Mouse (Mus musculus) cerebellum, postnatal 36 days (tissue): ENCODE data around the gene Ube2i.
"Not testable (repeated sequence)": the region's sequence is repeated elsewhere in the genome, so short reads cannot be mapped to it uniquely, and the experiment has no call there.

Source experiments
- DNase-seq, 2 experiments: peaks; one replicate each; pipeline ENCODE4 v3.0.0; 2021 to 2022; ENCODE audit warnings: mixed read lengths in 2 of 2

Ube2i gene

GRCm38 (mm10) chr17:25252643-25253042, 21.8 kb downstream of the Ube2i start:
- DNase-seq = no peak

GRCm38 (mm10) chr17:25250181-25250835, 24.1 kb downstream of the Ube2i start:
- no peak for DNase-seq

DNA sequence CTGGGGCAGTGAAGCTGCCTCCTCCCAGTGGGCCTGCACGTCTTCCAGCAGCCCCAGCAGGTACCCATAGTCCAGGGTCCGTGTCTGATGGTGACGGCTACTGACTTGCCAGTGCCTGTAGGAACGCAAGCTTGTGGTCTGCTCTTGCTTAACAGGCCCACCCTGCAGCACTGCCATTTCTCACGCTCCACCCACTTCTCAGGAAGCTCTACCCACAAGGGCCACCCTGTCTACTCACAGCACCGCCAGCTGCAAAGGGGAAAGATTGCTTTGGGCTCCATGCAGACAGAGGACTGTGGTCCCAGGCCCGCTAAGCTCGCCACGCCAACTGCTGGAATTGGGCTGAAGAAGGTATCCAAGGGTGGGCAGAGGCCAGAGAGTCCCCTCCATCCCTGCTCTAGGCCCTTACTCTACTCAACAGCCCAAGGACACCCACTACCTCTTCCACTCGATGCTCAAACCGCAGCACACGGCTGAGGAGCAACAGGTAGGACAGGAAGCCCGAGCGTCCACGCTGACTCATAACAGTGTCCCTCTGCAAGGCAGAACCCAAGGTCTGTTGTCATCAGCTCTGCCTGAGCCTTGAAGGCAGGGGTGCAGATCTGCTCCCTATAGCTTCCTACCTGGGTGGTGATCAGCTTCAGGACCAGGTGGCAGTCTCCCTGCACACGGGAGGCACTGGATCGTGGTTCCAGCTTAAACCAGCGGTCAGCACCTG, 26.2 kb downstream of the Ube2i start:
- no peak for DNase-seq

DNA sequence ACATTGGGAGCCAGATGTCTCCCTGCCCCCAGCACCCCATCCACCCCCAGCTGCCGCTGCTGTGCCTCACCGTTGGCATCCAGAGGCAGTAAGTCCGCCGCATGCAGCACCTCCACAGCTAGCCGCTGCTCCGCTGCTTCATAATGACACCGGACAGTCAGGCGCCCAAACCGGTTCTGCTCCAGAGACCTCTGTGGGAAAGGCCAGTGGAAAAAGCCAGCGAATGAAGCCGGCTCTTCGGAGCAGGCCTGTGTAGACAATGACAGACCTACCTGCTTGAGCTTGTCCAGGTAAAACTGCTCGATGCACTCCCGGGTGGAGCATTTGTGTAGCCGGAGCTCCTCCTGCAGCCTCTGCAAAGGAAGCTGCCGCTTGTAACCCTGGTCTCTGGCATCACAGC, 30.2 kb downstream of the Ube2i start:
- DNase-seq = no peak

DNA sequence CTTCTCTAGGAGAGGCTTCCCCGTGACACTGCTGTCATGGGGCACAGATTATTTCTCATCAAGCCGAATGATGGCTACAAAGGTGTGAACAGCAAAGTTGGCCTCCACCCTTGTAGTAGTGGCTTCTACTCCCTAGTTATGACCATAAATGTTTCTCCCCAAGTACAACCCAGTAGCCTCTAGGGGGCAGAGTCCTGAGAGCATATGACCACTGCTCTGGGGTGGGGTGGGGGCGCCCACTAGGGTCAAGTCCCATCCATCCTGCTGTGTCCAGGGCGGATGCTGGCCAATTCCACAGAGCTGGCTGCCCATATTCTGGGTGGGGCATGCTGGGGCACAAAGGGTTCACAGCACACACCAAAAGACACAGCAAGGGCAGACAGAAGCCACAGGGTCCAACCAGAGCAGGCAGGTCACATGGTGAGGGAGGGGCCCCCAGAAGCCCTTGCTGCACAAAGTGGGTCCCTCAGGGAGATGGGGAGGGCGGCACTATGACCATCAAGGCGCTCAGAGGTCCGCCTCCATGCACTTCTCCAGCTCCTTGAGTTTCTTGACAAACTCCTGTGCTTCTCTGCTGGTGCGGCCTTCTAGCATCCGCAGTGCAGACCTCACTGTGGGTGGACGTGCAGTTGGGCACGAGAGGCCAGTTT, 31.2 kb downstream of the Ube2i start:
- DNase-seq = no peak

GRCm38 (mm10) chr17:25239695-25240636, 34.5 kb downstream of the Ube2i start, which contains the start of the genes Gnptg and Tsr3:
Gene Gnptg, minus strand, starts transcription at chr17:25240124.
Gene Tsr3, plus strand, starts transcription at chr17:25240170.
- peak; percentile 84 to 88 for DNase-seq

GRCm38 (mm10) chr17:25235635-25236034, 38.8 kb downstream of the Ube2i start:
- DNase-seq = no peak

DNA sequence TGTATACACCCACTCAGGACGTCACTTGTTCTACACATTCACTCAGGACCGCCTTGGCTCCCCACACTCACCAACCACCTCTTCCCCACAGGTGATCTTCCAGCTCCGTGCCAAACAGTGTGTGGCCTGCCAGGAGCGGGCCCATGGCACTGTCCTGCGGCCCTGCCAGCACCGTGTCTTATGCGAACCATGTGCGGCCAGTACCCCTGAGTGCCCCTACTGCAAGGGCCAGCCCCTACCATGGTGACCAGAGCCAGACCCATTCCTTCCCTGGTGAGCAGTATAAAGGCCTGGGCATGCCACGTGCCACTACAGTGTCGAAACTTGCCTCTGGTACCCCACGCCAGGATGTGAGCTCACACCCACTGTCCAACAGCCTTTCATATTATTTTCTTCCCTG, 42.8 kb downstream of the Ube2i start:
- not testable (repeated sequence) for DNase-seq

DNA sequence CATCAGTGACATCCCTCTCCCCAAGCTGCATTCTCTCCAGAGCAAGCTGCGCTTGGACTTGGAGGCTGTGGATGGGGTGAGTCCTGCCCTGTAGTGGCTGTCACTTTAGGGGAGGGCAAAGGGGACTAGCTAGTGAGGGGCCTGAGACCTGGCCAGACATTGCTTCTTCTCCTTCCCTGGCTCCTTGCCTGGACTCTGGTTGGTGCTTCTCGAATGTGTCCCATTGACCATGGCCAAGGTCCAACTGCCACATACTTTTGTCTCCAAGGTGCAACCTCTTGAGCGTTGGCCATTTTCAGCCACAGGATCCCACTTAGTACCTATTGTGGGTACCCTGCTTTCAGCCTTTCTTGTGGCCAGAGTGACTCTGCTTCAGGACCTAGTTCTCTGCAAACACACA, 43.7 kb downstream of the Ube2i start:
- no peak for DNase-seq

DNA sequence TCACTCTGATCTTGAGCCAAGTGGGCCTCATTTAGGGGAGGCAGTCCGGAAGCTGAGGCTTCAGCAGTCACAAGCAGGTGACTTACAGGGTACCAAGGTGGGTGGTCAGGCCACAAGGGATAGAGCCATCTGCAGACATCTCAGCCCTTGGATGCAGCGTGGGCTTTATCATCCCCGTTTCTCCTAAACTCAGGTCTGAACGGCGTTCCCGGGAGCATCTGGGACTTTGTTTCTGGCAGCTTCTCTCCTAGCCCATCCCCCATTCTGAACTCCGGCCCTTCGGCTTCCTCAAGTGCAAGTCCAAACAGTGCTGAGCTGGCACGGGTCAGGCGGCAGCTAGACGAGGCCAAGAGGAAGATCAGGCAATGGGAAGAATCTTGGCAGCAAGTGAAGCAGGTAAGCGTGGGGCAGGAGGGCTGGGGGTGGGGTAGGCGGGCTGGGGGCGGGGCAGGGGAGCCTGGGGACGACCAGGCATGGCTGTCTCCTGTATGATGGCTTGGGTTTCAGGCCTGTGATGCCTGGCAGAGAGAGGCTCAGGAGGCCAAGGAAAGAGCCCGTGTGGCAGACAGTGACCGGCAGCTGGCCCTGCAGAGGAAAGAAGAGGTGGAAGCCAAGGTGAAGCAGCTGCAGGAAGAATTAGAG, 44.3 kb downstream of the Ube2i start:
- not testable (repeated sequence) for DNase-seq

- no peak for DNase-seq
Measured at GRCm38 (mm10) chr17:25227991-25228390, 46.4 kb downstream of the Ube2i start.

DNA sequence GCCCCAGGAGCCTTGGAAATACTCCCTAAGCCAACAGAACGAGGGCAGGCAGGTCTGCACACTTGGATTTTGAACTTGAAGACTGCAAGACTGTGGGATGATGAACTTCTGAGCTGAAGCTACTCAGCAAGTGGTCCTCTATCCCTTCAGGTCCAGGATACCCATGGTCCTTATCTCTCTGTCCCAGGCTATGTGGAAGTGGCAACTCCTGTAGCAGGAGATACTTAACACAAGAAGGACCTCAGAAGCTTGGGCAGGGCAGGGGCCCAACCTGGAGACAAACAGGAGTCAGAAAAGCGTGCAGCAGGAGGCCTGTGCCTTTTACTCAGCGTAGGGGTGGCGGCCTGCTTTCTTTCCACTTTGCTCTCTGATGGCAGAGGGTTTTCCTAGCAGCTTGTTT, 48.8 kb downstream of the Ube2i start:
- DNase-seq = no peak

DNA sequence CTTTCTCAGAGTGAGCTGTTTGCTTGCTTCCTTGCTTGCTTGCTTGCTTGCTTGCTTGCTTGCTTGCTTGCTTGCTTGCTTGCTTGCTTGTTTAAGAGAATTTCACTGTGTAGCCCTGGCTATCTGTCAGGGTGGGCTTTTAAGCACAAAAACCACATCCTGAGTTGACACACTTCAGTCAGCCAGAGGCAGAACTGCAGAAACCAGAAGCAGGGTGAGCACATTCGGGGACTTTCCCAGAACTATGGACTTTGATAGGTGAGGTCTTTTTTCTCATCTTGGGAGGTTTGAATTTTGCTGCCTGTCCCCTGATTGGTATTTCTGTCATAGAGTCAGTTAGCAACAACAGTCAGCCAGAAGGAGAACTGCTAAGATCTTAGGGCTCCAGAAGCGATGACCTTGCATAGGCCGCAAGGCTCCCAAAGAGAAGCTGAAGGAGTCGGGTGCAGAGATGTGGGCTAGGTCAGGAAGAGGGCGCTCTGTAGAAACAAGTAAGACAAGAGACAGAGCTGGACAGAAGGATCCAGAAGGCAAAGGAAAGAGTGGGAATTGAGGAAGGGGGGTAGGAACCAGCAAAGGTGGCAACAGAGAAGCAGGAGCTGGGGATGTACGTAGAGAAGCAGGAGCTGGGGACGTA, 49.7 kb downstream of the Ube2i start:
- no peak for DNase-seq

DNA sequence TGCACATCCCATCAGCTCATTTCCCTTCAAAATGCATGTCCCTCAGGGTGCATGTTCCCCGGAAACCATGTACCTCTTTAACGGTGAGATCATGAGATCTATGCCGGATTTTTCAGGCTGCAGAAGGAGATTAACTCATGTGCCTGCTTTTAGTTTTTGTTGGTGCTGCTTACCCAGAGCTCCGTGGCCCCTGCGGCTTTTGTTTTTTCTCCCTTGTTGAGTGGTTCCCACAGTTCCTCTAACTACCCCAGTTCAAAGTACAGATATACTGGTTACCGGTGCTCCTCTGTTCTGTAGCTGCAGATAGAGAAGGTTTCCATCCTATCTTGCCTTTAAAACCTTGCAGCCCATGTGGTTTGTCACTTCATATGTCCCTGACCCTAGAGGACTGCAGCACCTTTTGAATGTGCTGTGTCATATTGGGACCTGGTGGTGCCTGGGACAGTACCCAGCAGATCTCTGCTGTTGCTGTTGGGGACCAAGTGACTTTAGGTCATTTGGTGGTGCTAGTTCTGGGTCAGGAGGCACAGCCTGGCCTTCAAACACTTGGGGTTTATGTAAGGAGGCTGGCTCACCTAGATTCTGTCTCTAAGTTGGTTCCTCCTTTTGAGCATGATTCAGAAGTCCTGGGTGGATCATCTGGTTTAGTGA, 51.3 kb downstream of the Ube2i start:
- peak in 1 of 2 experiments; percentile 42 for DNase-seq

DNA sequence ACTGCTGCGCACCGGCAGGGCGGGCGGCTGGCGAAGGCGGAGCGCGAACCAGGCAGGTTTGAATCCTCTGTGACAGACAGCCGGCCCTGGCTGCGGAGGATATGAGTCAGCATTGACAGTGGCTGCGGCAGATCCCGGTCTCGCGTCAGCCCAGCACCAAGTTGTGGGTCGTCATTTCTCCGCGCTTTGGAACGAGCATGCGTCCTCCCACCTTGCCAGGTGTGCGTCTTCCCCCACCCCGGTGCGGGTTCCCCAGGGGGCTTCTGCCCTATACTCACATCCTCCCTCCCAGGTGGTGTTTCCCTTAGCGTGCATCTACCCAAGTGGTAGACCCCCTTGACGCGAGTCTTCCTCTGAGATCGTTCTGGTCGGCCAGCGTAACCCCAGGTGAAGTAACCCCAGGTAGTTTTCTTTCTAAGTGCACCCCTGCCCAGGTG, 51.9 kb downstream of the Ube2i start:
- peak; percentile 47 to 52 for DNase-seq

DNA sequence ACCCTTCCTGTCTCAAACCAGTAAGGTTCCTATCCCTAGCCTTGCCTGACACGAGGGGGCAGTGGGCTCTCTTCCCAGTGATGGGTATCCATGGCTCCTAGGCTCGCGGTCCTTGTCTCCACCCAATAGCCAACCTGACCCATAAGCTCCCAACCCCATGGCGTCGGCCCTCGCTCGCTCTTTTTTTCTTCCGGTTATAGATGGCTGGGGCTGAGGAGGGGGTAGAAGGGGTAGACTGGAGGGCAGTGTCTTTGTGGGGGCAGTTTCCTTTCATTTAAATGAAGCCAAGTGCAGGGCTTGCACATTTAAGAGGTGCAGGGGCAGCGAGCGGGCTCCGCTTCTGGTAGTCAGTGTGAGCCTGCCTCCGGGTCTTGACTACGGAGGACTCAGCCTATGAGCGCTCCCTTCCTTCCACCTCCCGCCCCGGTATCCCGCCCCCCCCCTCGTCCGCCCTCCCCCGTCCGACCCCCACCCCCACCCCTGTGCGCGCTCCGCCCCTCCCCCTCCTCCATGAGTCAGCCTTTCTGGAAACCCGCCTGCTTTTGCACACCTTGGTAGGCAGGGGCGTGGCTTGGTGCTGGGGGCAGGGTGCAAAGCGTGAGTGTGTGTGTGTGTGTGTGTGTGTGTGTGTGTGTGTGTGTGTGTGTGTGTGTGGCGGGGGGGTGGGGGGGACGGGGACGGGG, 52.5 kb downstream of the Ube2i start:
- DNase-seq = peak; percentile 80 to 84

DNA sequence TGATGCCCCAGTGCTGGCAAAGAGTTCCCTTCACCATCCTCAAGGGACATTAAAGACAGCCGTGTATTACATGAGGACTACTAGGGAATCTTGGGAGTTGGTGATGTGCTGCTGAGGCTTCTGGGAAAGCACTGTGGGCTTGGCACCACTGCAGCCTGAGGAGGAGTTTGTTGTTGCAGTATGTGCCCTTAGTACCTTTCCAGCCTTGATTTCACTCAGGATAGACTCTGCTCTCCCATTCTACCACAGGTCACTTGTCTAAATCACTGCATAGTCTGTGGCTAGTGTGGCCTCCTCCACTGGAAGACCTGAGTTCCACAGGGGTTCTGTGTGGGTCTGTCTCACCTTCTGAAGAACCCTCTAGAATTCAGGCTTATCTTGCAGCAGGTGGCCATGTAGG, 53.7 kb downstream of the Ube2i start:
- DNase-seq = no peak

DNA sequence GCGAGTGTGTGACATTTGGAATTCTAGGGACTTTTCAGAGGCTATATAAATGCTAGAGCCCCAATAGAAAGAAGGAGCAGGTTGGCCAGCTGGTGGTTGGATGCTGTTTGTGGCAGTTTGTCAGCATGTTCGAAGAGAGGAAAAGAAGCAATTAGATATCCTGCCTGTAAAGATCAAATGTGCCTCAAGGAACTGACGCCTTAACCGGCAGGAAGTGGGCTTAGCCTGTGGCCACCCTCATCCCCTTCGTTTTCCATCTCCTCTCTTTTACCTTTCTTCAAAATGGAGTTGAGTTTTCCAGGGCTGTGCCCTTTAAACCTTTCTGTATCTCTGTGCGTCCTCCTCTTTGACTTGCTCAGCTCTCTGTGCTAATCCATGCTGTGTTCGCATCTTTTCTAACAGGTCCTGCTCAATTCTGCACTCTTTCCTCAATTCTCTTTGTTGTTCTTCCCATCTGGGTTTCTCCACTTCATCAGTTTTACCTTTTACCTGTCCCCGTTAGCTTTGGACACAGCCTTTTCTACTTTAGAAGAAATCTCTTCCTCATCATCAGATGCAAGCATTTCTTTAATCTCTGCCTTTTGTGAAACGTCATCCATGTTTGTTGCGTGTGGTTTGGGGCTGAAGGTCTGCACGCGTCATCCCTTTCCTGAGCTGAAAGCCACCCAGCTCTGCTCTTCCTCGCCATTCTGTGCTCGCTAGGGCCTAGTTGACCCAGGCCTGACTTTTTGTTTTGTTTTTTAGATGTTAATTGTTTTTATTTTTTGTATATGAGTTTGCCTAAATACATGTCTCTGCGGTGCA, 54.7 kb downstream of the Ube2i start:
- no peak for DNase-seq

GRCm38 (mm10) chr17:25218967-25219366, 55.5 kb downstream of the Ube2i start:
- DNase-seq = peak in 1 of 2 experiments; percentile 53

DNA sequence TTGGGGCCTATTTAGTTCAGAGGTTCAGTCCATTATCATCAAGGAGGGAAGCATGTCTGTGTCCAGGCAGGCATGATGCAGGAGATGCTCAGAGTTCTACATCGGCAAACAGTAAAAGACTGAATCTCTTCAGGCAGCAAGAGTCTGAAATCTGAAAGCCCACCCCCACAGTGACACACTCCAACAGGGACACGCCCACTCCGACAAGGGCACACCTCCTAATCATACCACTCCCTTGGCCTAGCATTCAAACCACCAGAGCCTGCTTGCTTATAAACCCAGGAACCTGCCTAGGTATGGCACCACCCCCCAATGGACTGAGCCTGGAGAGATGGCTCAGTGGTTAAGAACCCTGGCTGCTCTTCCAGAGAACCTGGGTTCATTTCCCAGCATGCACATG, 59.0 kb downstream of the Ube2i start:
- no peak for DNase-seq
